Mouse (Mus musculus) adrenal gland, adult (tissue): ENCODE results near the gene Nucb2.

Experiments
- DNase-seq, 2 experiments: peaks; one replicate each; pipeline ENCODE4 v3.0.0; 2022 to 2023; ENCODE audit warnings: low spot score in 1 of 2; ENCODE audit not compliant: inconsistent age in 2 of 2

Nucb2 gene

GRCm38 (mm10) chr7:116518155-116518554 lies 14.0 kb downstream of the Nucb2 start:
- DNase-seq: peak in 1 of 2 experiments; percentile 46

GRCm38 (mm10) chr7:116519805-116520204 lies 15.6 kb downstream of the Nucb2 start:
- peak in 1 of 2 experiments; percentile 51 for DNase-seq

- peak in 1 of 2 experiments; percentile 51 for DNase-seq
These were observed 20.4 kb downstream of the Nucb2 start for GRCm38 (mm10) chr7:116524577-116524976.

- DNase-seq: no peak
These were observed 25.6 kb downstream of the Nucb2 start for GRCm38 (mm10) chr7:116529793-116530192.

GRCm38 (mm10) chr7:116530470-116530869 lies 26.3 kb downstream of the Nucb2 start:
- DNase-seq: no peak

GRCm38 (mm10) chr7:116531311-116531710 lies 27.1 kb downstream of the Nucb2 start:
- peak; percentile 17 to 79 for DNase-seq

- no peak for DNase-seq
These were observed 52.7 kb downstream of the Nucb2 start for GRCm38 (mm10) chr7:116556834-116557233.

GRCm38 (mm10) chr7:116574551-116574950 lies 70.4 kb downstream of the Nucb2 start:
- no peak for DNase-seq
